Mouse (Mus musculus): Measurements from ENCODE around the gene Krtap31-2. TPM values are rescaled to one million over a fixed set of nuclear protein-coding genes. Genes with fewer than 3 reads are reported as not detected.

Krtap31-2 gene
- polyA plus RNA-seq (2016; fragmentation: Nextera tagmentation; extraction: Ambion mirVana): not detected in 2 replicates

- Histone ChIP-seq H3K36me3 (no peaks in the 10 kb centered on the region), H3K4me3 (no peak within 1 kb of the TSS), H3K4me1 (no peaks in the 10 kb centered on the region), H3K9me3 (no peaks in the 10 kb centered on the region), H3K27me3 (ENCODE audit: insufficient read depth, poor library complexity, severe bottlenecking) (0 out of 2 replicates have a peak, but pooled peaks cover 6% of the 10 kb centered on the region), H3K27ac (no peak within 1 kb of the TSS)
- no peak for DNase-seq (ENCODE audit: low spot score)
- WGBS: 79% methylated on average over 1 of the region's 1 CpGs
Measured at GRCm38 (mm10) chr11:99935991-99936390, at the start of gene Krtap31-2. TSS of gene Krtap31-2 (plus strand) at chr11:99936291.

DNA sequence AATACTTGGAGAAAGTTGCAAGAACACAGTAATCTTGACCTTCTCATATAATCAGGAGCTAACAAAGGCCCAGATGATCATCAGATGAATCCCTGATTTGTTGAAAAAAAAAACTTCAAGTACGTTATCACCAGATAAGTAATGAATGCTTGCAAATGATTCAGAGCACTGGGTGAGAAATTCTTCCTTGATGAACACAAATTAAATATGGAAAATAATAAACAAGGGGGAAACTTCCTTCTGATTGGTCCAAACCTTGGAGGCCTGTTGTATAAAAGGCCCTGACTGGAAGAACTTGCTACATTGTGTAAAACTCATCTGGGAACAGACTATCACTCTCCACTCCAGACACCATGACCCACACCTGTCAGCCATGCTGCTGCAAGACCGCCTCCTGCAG lies 28.5 kb upstream of the Krtap31-2 start, which contains the start of gene Krtap31-1:
Gene Krtap31-1, plus strand, starts transcription at position 301 of the 400 bp plus-strand sequence.
- H3K27me3 ChIP-seq (ENCODE audit: insufficient read depth, poor library complexity, severe bottlenecking): no peaks in the 10 kb centered on the region
- H3K4me1 ChIP-seq: no peaks in the 10 kb centered on the region
- no peaks in the 10 kb centered on the region for H3K9me3 ChIP-seq
- no peak for DNase-seq (ENCODE audit: low spot score)
- WGBS: 76% methylated on average over 2 of the region's 2 CpGs
- H3K4me3 ChIP-seq: no peak within 1 kb of the TSS
- no peak within 1 kb of the TSS for H3K27ac ChIP-seq
- H3K36me3 ChIP-seq: no peaks in the 10 kb centered on the region

DNA sequence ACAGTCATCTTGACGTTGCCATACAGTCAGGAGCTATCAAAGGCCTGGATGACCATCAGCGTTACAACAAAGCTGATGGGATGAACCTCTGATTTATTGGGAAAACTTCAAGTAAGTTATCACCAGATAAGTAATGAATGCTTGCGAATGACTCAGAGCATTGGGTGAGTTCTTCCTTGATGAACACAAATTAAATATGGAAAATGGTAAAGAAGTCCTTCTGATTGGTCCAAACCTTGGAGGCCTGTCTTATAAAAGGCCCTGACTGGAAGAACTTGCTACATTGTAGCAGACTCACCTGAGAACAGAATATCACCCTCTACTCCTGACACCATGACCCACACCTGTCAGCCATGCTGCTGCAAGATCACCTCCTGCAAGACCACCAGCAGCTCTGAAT lies 21.6 kb upstream of the Krtap31-2 start, which contains the start of gene Gm11565:
Gene Gm11565, plus strand, starts transcription at position 301 of the 400 bp plus-strand sequence.
- Histone ChIP-seq H3K27me3 (ENCODE audit: insufficient read depth, poor library complexity, severe bottlenecking) (no peaks in the 10 kb centered on the region), H3K36me3 (no peaks in the 10 kb centered on the region), H3K27ac (no peak within 1 kb of the TSS), H3K9me3 (no peaks in the 10 kb centered on the region), H3K4me1 (no peaks in the 10 kb centered on the region), H3K4me3 (no peak within 1 kb of the TSS)
- 87% methylated on average over 3 of the region's 3 CpGs for WGBS
- DNase-seq (ENCODE audit: low spot score): no peak

DNA sequence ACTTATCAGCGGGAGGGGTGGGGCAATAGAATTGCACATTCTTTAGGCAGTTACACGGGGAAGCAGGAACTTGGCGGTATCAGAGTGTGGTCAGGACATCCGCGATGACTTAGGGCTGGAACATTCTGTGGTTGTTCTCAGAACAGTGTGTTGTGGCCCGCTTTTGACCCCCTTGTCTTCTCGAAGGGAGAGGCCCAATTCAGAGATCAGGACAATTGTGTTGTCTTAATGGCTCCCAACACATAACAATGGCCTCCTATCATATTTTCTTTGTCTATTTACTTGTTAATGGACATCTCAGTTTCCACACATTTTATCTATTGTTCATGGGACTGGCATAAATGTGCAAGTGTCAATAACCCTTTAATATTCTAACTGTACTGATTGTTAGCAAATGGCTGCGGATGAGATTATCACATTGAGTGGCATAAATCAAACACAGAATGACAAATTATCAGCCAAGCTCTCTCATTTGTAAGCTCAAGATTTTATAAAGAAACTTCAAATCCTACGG lies 1.7 kb downstream of the Krtap31-2 start:
- Histone ChIP-seq H3K36me3 (no peaks in the 10 kb centered on the region), H3K27me3 (ENCODE audit: insufficient read depth, poor library complexity, severe bottlenecking) (no peaks in the 10 kb centered on the region), H3K9me3 (no peaks in the 10 kb centered on the region), H3K27ac (no peak overlapping the region), H3K4me1 (no peaks in the 10 kb centered on the region), H3K4me3 (no peak overlapping the region)
- WGBS: 79% methylated on average over 9 of the region's 9 CpGs
- no peak for DNase-seq (ENCODE audit: low spot score)

DNA sequence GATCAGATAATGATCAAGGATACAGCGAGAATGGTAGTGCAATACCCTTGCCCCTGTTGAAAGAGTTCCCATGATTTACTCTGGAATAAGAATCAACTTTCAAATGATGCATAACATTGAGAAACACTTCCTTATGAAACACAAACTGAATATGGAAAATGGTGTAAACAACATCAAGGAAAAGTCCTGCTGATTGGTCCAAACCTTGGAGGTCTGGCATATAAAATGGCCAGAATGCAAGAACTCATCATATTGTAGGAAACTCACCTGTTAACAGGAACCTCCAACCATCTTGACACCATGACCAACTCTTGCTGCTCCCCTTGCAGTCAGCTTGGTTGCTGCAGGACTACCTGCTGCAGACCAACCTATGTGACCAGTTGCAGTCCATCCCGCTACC lies 12.1 kb downstream of the Krtap31-2 start, which contains the start of gene Krtap9-5:
Gene Krtap9-5, plus strand, starts transcription at position 301 of the 400 bp plus-strand sequence.
- DNase-seq (ENCODE audit: low spot score): no peak
- Histone ChIP-seq H3K9me3 (no peaks in the 10 kb centered on the region), H3K4me3 (no peak within 1 kb of the TSS), H3K27ac (no peak within 1 kb of the TSS), H3K4me1 (no peaks in the 10 kb centered on the region), H3K27me3 (ENCODE audit: insufficient read depth, poor library complexity, severe bottlenecking) (no peaks in the 10 kb centered on the region), H3K36me3 (no peaks in the 10 kb centered on the region)
- 83% methylated on average over 2 of the region's 2 CpGs for WGBS

DNA sequence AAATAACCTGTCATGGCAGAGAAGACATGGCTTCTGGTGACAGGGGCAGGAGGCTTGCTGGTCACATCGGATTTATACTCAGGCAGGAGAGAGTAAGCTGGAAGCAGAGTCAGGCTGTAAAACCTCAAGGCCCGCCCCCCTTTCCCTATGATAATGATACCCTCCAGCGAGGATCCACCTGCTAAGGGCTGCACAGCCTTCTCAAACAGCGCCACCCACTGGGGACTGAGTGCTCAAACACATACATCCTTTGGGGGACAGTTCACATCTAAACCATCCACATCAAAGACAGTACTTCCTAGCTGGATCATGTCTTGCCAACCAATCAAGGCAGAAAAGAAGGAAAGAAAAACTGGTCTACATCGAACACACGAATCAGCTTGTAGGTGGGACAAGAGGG lies 28.1 kb downstream of the Krtap31-2 start:
- 49% methylated on average over 6 of the region's 6 CpGs for WGBS
- DNase-seq (ENCODE audit: low spot score): no peak
- Histone ChIP-seq H3K4me3 (no peak overlapping the region), H3K27ac (no peak overlapping the region), H3K36me3 (no peaks in the 10 kb centered on the region), H3K9me3 (no peaks in the 10 kb centered on the region), H3K27me3 (ENCODE audit: insufficient read depth, poor library complexity, severe bottlenecking) (no peaks in the 10 kb centered on the region), H3K4me1 (no peaks in the 10 kb centered on the region)

DNA sequence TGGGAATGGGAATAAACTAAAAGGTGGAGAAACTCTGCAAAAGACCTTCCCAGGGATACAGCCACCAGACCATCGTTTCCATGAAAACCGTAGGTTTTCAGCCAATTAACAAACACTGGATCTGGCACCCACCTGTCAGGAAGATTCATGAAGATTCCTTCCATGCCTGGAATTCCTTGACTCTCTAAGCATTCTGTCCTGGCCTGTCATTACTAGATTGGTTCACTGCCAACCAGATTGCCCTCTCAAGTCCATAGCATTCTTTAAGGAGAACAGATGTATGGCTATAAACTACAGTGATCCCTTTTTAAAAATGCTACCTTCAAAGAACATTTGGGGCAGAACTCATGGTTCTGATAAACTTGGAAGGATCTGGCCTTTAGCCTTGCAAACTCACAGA lies 29.9 kb downstream of the Krtap31-2 start:
- H3K9me3 ChIP-seq: no peaks in the 10 kb centered on the region
- H3K27me3 ChIP-seq (ENCODE audit: insufficient read depth, poor library complexity, severe bottlenecking): no peaks in the 10 kb centered on the region
- no peaks in the 10 kb centered on the region for H3K36me3 ChIP-seq
- WGBS: 45% methylated on average over 2 of the region's 2 CpGs
- H3K27ac ChIP-seq: no peak overlapping the region
- DNase-seq (ENCODE audit: low spot score): no peak
- no peaks in the 10 kb centered on the region for H3K4me1 ChIP-seq
- H3K4me3 ChIP-seq: no peak overlapping the region

DNA sequence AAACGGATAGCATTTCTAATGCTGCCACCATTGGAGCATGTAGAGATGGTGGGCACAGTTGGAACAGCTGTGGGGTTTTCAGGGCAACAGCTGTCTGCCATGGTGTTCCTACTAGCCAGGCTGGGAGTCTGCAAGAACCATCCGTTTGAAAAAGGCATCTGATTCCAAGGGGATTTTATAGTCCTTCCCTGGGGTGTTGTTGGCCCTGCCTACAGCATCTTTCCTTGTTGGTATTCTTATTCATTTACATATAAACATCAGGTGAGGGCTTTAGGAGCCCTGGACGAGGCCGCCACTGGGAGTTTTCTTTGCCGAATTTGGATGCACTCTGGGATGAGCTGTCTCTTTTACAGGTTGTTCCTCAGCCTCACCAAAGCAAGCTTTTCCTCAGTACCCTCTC lies 42.9 kb downstream of the Krtap31-2 start, which contains the start of gene Krtap29-1:
Gene Krtap29-1, minus strand, starts transcription at position 101 of the 400 bp plus-strand sequence.
- Histone ChIP-seq H3K36me3 (no peaks in the 10 kb centered on the region), H3K4me3 (no peak within 1 kb of the TSS), H3K27me3 (ENCODE audit: insufficient read depth, poor library complexity, severe bottlenecking) (no peaks in the 10 kb centered on the region), H3K9me3 (no peaks in the 10 kb centered on the region), H3K27ac (no peak within 1 kb of the TSS), H3K4me1 (0 out of 2 replicates have a peak, but pooled peaks cover 4% of the 10 kb centered on the region)
- peak; percentile 28 for DNase-seq (ENCODE audit: low spot score)
- WGBS: 71% methylated on average over 5 of the region's 5 CpGs

GRCm38 (mm10) chr11:99982731-99983130 lies 46.6 kb downstream of the Krtap31-2 start:
- 81% methylated on average over 9 of the region's 9 CpGs for WGBS
- Histone ChIP-seq H3K4me3 (no peak overlapping the region), H3K27ac (no peak overlapping the region)

GRCm38 (mm10) chr11:99983442-99983841 lies 47.4 kb downstream of the Krtap31-2 start:
- Histone ChIP-seq H3K4me1 (no peaks in the 10 kb centered on the region), H3K4me3 (no peak overlapping the region), H3K27ac (no peak overlapping the region), H3K9me3 (no peaks in the 10 kb centered on the region), H3K27me3 (ENCODE audit: insufficient read depth, poor library complexity, severe bottlenecking) (peaks cover 13% of the 10 kb centered on the region), H3K36me3 (no peaks in the 10 kb centered on the region)
- WGBS: 90% methylated on average over 1 of the region's 1 CpGs
- DNase-seq (ENCODE audit: low spot score): peak; percentile 38

More at GRCm38 (mm10) chr11:99982731-99983130, 46.6 kb downstream of the Krtap31-2 start:
- peak; percentile 57 for DNase-seq (ENCODE audit: low spot score)
- Histone ChIP-seq H3K36me3 (no peaks in the 10 kb centered on the region), H3K4me1 (no peaks in the 10 kb centered on the region), H3K9me3 (no peaks in the 10 kb centered on the region), H3K27me3 (ENCODE audit: insufficient read depth, poor library complexity, severe bottlenecking) (peaks cover 13% of the 10 kb centered on the region)

GRCm38 (mm10) chr11:99985291-99986092 lies 49.4 kb downstream of the Krtap31-2 start:
- H3K36me3 ChIP-seq: no peaks in the 10 kb centered on the region
- H3K4me3 ChIP-seq: no peak overlapping the region
- peaks cover 13% of the 10 kb centered on the region for H3K27me3 ChIP-seq (ENCODE audit: insufficient read depth, poor library complexity, severe bottlenecking)
- WGBS: 77% methylated on average over 20 of the region's 20 CpGs
- no peaks in the 10 kb centered on the region for H3K9me3 ChIP-seq
- H3K27ac ChIP-seq: no peak overlapping the region
- H3K4me1 ChIP-seq: no peaks in the 10 kb centered on the region
- peak; percentile 70 for DNase-seq (ENCODE audit: low spot score)

DNA sequence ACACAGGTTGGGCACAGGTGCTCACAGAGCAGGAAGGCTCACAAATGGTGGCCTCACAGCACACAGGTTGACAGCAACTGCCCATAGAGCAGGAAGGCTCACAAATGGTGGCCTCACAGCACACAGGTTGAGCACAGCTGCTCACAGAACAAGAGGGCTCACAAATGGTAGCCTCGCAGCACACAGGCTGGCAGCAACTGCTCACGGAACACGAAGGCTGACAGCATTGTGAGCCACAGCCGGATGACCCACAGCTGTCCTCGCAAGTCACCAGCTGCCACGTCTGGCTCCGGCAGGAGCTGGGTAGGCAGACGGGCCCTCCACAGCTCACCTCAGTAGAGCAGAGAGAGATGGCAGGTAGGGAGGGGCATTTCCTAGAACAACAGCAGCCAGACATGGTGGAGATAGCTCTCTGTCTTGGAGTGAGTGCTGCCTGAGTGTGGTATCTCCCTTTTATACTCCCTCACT lies 50.1 kb downstream of the Krtap31-2 start, which contains the start of gene Krtap16-1:
Gene Krtap16-1, minus strand, starts transcription at position 418 of the 468 bp plus-strand sequence.
- WGBS: 80% methylated on average over 8 of the region's 8 CpGs
- Histone ChIP-seq H3K36me3 (no peaks in the 10 kb centered on the region), H3K27me3 (ENCODE audit: insufficient read depth, poor library complexity, severe bottlenecking) (peaks cover 13% of the 10 kb centered on the region), H3K9me3 (no peaks in the 10 kb centered on the region), H3K27ac (no peak within 1 kb of the TSS), H3K4me1 (no peaks in the 10 kb centered on the region), H3K4me3 (no peak within 1 kb of the TSS)
- DNase-seq (ENCODE audit: low spot score): peak; percentile 58

Data from heart, embryonic 10.5 days (tissue).